Mouse (Mus musculus) heart, adult 2 months (tissue): ENCODE results near the gene Pld1. TPM values are rescaled to one million over a fixed set of nuclear protein-coding genes. Genes with fewer than 3 reads are reported as not detected.

Experiments used
- DNase-seq, 2 experiments: peaks; one replicate each; pipeline ENCODE4 v3.0.0; 2021
- H3K27ac ChIP-seq: fragments of 200-600 bp; 2 replicates; pipeline ENCODE4 v1.8.1; 2022
- H3K27me3 ChIP-seq: fragments of 200-500 bp; 2 replicates; pipeline ENCODE4 v1.6.1; 2012; ENCODE audit warnings: mild to moderate bottlenecking, low read length, inconsistent platforms, mixed read lengths; ENCODE audit not compliant: control insufficient read depth, insufficient read depth
- H3K36me3 ChIP-seq: fragments of 200-500 bp; 2 replicates; pipeline ENCODE4 v1.6.1; 2012; ENCODE audit warnings: low read length, inconsistent platforms; ENCODE audit not compliant: control insufficient read depth, insufficient read depth
- H3K4me1 ChIP-seq: fragments of 200-500 bp; 2 replicates; pipeline ENCODE4 v1.6.1; 2011; ENCODE audit warnings: low read length; ENCODE audit not compliant: control insufficient read depth, insufficient read depth
- H3K4me3 ChIP-seq: fragments of 200-600 bp; 2 replicates; pipeline ENCODE4 v1.8.1; 2022
- H3K79me2 ChIP-seq: fragments of 200-500 bp; replicated peaks from 2 replicates; pipeline ENCODE4 v1.6.1; 2012; ENCODE audit warnings: mild to moderate bottlenecking, inconsistent platforms, low read length, moderate library complexity, mixed read lengths; ENCODE audit not compliant: control insufficient read depth, insufficient read depth
- H3K9ac ChIP-seq: fragments of 200-500 bp; 2 replicates; pipeline ENCODE4 v1.6.1; 2012; ENCODE audit warnings: low read depth, mild to moderate bottlenecking, control low read depth, inconsistent platforms, low read length, mixed read lengths
- CTCF ChIP-seq: fragments of 200-600 bp; IDR thresholded peaks from 2 replicates; pipeline ENCODE4 v1.8.1; 2022; ENCODE audit warnings: antibody characterized with exemption, mild to moderate bottlenecking, moderate library complexity
- EP300 ChIP-seq: fragments of 200-500 bp; IDR thresholded peaks from 2 replicates; pipeline ENCODE4 v1.6.1; 2011; ENCODE audit warnings: low read depth, low read length, control low read depth; ENCODE audit not compliant: insufficient read depth
- POLR2A ChIP-seq: fragments of 200-500 bp; IDR thresholded peaks from 2 replicates; pipeline ENCODE4 v1.6.1; 2011; ENCODE audit warnings: mild to moderate bottlenecking, low read depth, low read length, control low read depth; ENCODE audit not compliant: insufficient read depth
- WGBS: fragments of 180-500 bp; shearing (Covaris S2); methylation state at CpG from one replicate; pipeline ENCODE4 v1.1.7; 2018; 5-methylcytosine and 5-hydroxymethylcytosine counted together
- intact Hi-C: fragments of 180-260 bp; cut with DNase I; formaldehyde crosslinking; loops from one replicate; pipeline ENCODE4 v1.15.1; 2025
- polyA plus RNA-seq: library from polyadenylated mRNA; depleted of rRNA; stranded (reverse); fragments of >200 nt; gene quantifications from 2 replicates; pipeline ENCODE4 v1.2.3, GENCODE M21; 2012
- total RNA-seq, 2 experiments: library from RNA; stranded (reverse); gene quantifications; 2 replicates each; pipeline ENCODE4 v1.2.3; 2021

Gene Pld1
- total and polyA plus RNA-seq, 3 experiments, result 4.0 to 11.8 (median 11.4) TPM

DNA sequence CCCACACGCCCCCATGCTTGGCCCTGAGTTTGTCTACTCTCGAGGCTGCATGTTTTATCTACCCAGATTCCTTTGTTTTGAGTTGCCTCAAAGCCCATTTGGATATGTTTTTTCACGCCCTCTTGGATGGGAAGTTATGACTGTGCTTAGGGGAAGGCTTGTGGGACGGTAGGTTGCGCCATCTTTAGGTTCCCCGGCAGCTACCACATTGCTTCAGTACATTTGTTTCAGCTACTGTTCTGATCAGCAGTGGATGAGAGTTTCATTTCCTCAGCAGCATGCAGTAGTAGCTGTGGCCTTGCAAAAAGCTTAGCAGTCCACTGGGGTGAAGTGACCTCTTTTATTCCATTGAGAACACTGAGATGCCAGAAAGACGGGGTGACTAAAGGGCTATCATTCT, 73.7 kb downstream of the Pld1 start:
- Histone ChIP-seq H3K27me3 (no peaks in the 10 kb centered on the region), H3K36me3 (no peaks in the 10 kb centered on the region), H3K4me3 (no peak overlapping the region), H3K79me2 (peaks cover 2% of the 10 kb centered on the region; the same call in 1 of the 2 replicates), H3K9ac (no peak overlapping the region), H3K27ac (no peak overlapping the region), H3K4me1 (peaks cover 6% of the 10 kb centered on the region)
- peak in 1 of 2 experiments; percentile 26 for DNase-seq
- WGBS, result 70% methylated on average over 7 of the region's 7 CpGs
- intact Hi-C loops, result no loop called here
- TF ChIP-seq CTCF (no peak), EP300 (no peak), POLR2A (no peak)

GRCm38 (mm10) chr3:28013441-28013840, 74.9 kb downstream of the Pld1 start:
- no peaks in the 10 kb centered on the region for H3K36me3 ChIP-seq
- DNase-seq, result peak in 1 of 2 experiments; percentile 33
- H3K9ac ChIP-seq, result no peak overlapping the region
- WGBS, result 62% methylated on average over 6 of the region's 6 CpGs
- TF ChIP-seq POLR2A (no peak), EP300 (no peak), CTCF (no peak)
- no peak overlapping the region for H3K27ac ChIP-seq
- H3K4me1 ChIP-seq, result peaks cover 6% of the 10 kb centered on the region
- intact Hi-C loops, result no loop called here
- no peak overlapping the region for H3K4me3 ChIP-seq
- no peaks in the 10 kb centered on the region for H3K27me3 ChIP-seq
- peaks cover 4% of the 10 kb centered on the region for H3K79me2 ChIP-seq

- no peak for DNase-seq
- no peak overlapping the region for H3K27ac ChIP-seq
- 93% methylated on average over 2 of the region's 2 CpGs for WGBS
- intact Hi-C loops, result no loop called here
- H3K9ac ChIP-seq, result no peak overlapping the region
- peaks cover 11% of the 10 kb centered on the region for H3K4me1 ChIP-seq
- no peaks in the 10 kb centered on the region for H3K27me3 ChIP-seq
- H3K4me3 ChIP-seq, result no peak overlapping the region
- no peaks in the 10 kb centered on the region for H3K36me3 ChIP-seq
- TF ChIP-seq CTCF, result no peak
- TF ChIP-seq EP300, result no peak
- TF ChIP-seq POLR2A, result no peak
- H3K79me2 ChIP-seq, result peaks cover 4% of the 10 kb centered on the region
Observed at GRCm38 (mm10) chr3:28017002-28017401, 78.5 kb downstream of the Pld1 start.

- H3K4me1 ChIP-seq, result peaks cover 8% of the 10 kb centered on the region
- H3K4me3 ChIP-seq, result no peak overlapping the region
- H3K27me3 ChIP-seq, result no peaks in the 10 kb centered on the region
- no peaks in the 10 kb centered on the region for H3K36me3 ChIP-seq
- no peak for TF ChIP-seq EP300
- no peak for TF ChIP-seq POLR2A
- no peak for TF ChIP-seq CTCF
- 70% methylated on average over 4 of the region's 4 CpGs for WGBS
- intact Hi-C loops, result no loop called here
- DNase-seq, result no peak
- peaks cover 2% of the 10 kb centered on the region for H3K79me2 ChIP-seq
- no peak overlapping the region for H3K27ac ChIP-seq
- no peak overlapping the region for H3K9ac ChIP-seq
Observed at GRCm38 (mm10) chr3:28019727-28020126, 81.2 kb downstream of the Pld1 start.

GRCm38 (mm10) chr3:28020404-28020803, 81.9 kb downstream of the Pld1 start:
- WGBS, result 98% methylated on average over 2 of the region's 2 CpGs
- H3K27ac ChIP-seq, result 0 out of 2 replicates have a peak overlapping the region, but pooled peaks have one; percentile 6
- intact Hi-C loops, result no loop called here

DNA sequence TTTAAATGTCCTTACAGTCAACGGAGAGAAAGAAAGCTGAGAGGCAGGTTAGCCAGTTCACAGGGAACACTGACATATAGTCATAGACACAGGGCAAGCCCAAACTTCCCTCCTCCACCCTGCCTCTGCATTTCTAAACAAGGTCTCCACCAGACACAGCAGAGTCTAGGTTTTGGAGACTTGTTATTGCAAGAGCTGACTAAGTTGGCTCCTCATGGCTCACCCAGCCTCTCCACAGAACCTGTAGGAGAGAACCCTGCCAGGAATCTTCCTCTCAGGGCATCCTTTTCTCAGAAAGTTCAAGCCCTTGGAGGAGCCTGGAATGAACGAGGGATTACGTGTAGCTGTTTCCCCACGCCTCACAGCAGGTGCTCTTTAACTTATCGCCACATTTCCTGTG, 83.7 kb downstream of the Pld1 start:
- WGBS, result 71% methylated on average over 5 of the region's 5 CpGs
- H3K4me1 ChIP-seq, result peaks cover 7% of the 10 kb centered on the region

More at GRCm38 (mm10) chr3:28020404-28020803, 81.9 kb downstream of the Pld1 start:
- H3K4me1 ChIP-seq, result peaks cover 8% of the 10 kb centered on the region
- TF ChIP-seq EP300 (no peak), CTCF (no peak), POLR2A (no peak)
- no peak overlapping the region for H3K4me3 ChIP-seq
- no peak overlapping the region for H3K9ac ChIP-seq
- H3K27me3 ChIP-seq, result no peaks in the 10 kb centered on the region
- peaks cover 2% of the 10 kb centered on the region for H3K79me2 ChIP-seq
- DNase-seq, result no peak
- H3K36me3 ChIP-seq, result no peaks in the 10 kb centered on the region

GRCm38 (mm10) chr3:28026876-28027275, 88.4 kb downstream of the Pld1 start:
- Histone ChIP-seq H3K9ac (no peak overlapping the region), H3K4me1 (peaks cover 2% of the 10 kb centered on the region; the same call in 1 of the 2 replicates), H3K4me3 (no peak overlapping the region), H3K79me2 (no peaks in the 10 kb centered on the region), H3K27me3 (no peaks in the 10 kb centered on the region), H3K36me3 (no peaks in the 10 kb centered on the region; the same call in 1 of the 2 replicates), H3K27ac (no peak overlapping the region)
- intact Hi-C loops, result no loop called here
- no peak for DNase-seq
- TF ChIP-seq CTCF, result no peak
- TF ChIP-seq POLR2A, result no peak
- no peak for TF ChIP-seq EP300
- 62% methylated on average over 3 of the region's 3 CpGs for whole genome bisulfite sequencing

More for the DNA sequence above, 83.7 kb downstream of the Pld1 start:
- Histone ChIP-seq H3K27ac (no peak overlapping the region), H3K79me2 (peaks cover 2% of the 10 kb centered on the region), H3K27me3 (no peaks in the 10 kb centered on the region), H3K9ac (no peak overlapping the region), H3K4me3 (no peak overlapping the region), H3K36me3 (no peaks in the 10 kb centered on the region)
- TF ChIP-seq EP300, result no peak
- TF ChIP-seq CTCF, result no peak
- TF ChIP-seq POLR2A, result no peak
- intact Hi-C loops, result no loop called here
- DNase-seq, result no peak
